Mouse (Mus musculus): ENCODE results near the gene Crlf1.

DNA sequence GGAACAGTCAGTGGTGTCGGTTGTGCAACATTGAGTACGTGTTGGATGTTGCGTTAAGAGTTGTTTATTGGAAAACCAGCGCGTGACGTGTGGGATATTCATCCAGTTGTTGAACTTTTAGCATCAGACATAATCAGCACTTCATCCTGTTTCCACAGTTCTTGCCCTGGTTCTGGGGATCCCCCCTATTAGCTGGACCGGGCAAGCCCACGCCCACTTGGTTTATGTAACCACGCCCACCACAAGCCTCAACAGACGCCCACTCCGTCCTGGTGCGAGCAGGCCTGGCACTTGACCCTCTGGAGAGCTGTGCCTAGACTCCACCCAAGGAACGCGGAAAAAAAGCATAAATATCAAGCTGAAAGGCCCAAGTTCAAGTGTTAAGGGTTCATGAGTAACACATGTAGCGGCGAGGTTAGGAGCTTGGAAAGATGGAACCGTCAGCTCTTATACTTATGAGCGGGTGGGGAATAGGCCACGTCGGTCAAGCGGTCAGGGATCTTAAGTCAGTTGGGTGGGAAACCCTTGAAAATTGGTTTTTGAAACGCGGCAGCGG, 45.1 kb downstream of the Crlf1 start:
- TF ChIP-seq CTCF (conservative IDR thresholded peaks at IDR 0.05; ENCODE audit: low read length) = no peak
- TF ChIP-seq NANOG (IDR thresholded peaks at IDR 0.05; ENCODE audit: borderline replicate concordance, low read length) = no peak

Data from E14TG2a.4 (cell line).